Mouse (Mus musculus) urinary bladder, postnatal 10 days (tissue): Measurements from ENCODE around the gene Golgb1.
A peak's percentile ranks its signal among the peaks of the same experiment; 100 is the strongest.
"Not testable (repeated sequence)": the region's sequence is repeated elsewhere in the genome, so short reads cannot be mapped to it uniquely, and the experiment has no call there.

ENCODE experiments used
- DNase-seq: peaks from one replicate; pipeline ENCODE4 v3.0.0; 2022; ENCODE audit warnings: low spot score

The Golgb1 gene

GRCm38 (mm10) chr16:36874583-36875275 lies at the start of gene Golgb1, which contains the start of gene Eaf2:
Gene Golgb1 (plus strand): TSS chr16:36875140.
Gene Eaf2 (minus strand): TSS chr16:36875003.
- peak; percentile 79 for DNase-seq

GRCm38 (mm10) chr16:36827611-36828053 lies 47.3 kb upstream of the Golgb1 start:
- no peak for DNase-seq

GRCm38 (mm10) chr16:36828054-36828786 lies 46.7 kb upstream of the Golgb1 start, which contains the start of gene Iqcb1:
Gene Iqcb1 (plus strand): TSS chr16:36828385.
- peak; percentile 45 for DNase-seq

- DNase-seq = no peak
Measured at GRCm38 (mm10) chr16:36828820-36829219, 46.1 kb upstream of the Golgb1 start.

- DNase-seq = not testable (repeated sequence)
Measured at GRCm38 (mm10) chr16:36846894-36847293, 28.0 kb upstream of the Golgb1 start.

- no peak for DNase-seq
Measured at GRCm38 (mm10) chr16:36851202-36851601, 23.7 kb upstream of the Golgb1 start.

GRCm38 (mm10) chr16:36863585-36863984 lies 11.4 kb upstream of the Golgb1 start:
- no peak for DNase-seq

GRCm38 (mm10) chr16:36869442-36869841 lies 5.5 kb upstream of the Golgb1 start:
- no peak for DNase-seq

- DNase-seq = no peak
Measured at GRCm38 (mm10) chr16:36875276-36875851, 424 bp downstream of the Golgb1 start.

GRCm38 (mm10) chr16:36877316-36877715 lies 2.4 kb downstream of the Golgb1 start:
- no peak for DNase-seq

- DNase-seq = no peak
Measured at GRCm38 (mm10) chr16:36882737-36883343, 7.9 kb downstream of the Golgb1 start.

GRCm38 (mm10) chr16:36884881-36885280 lies 9.9 kb downstream of the Golgb1 start:
- no peak for DNase-seq

- no peak for DNase-seq
Measured at GRCm38 (mm10) chr16:36885912-36886311, 11.0 kb downstream of the Golgb1 start.

- DNase-seq = no peak
Measured at GRCm38 (mm10) chr16:36887546-36887945, 12.6 kb downstream of the Golgb1 start.

- DNase-seq = no peak
Measured at GRCm38 (mm10) chr16:36890559-36890958, 15.6 kb downstream of the Golgb1 start.

GRCm38 (mm10) chr16:36891415-36891814 lies 16.5 kb downstream of the Golgb1 start:
- no peak for DNase-seq

GRCm38 (mm10) chr16:36893317-36893716 lies 18.4 kb downstream of the Golgb1 start:
- DNase-seq = no peak

- no peak for DNase-seq
Measured at GRCm38 (mm10) chr16:36896712-36897111, 21.8 kb downstream of the Golgb1 start.

- no peak for DNase-seq
Measured at GRCm38 (mm10) chr16:36903156-36903555, 28.2 kb downstream of the Golgb1 start.

GRCm38 (mm10) chr16:36911909-36912308 lies 37.0 kb downstream of the Golgb1 start:
- DNase-seq = no peak

- no peak for DNase-seq
Measured at GRCm38 (mm10) chr16:36912311-36912710, 37.4 kb downstream of the Golgb1 start.

- no peak for DNase-seq
Measured at GRCm38 (mm10) chr16:36914195-36914594, 39.3 kb downstream of the Golgb1 start.
